24 mouse cellular contexts compared by ENCODE assay signal in the genomic region with DNA sequence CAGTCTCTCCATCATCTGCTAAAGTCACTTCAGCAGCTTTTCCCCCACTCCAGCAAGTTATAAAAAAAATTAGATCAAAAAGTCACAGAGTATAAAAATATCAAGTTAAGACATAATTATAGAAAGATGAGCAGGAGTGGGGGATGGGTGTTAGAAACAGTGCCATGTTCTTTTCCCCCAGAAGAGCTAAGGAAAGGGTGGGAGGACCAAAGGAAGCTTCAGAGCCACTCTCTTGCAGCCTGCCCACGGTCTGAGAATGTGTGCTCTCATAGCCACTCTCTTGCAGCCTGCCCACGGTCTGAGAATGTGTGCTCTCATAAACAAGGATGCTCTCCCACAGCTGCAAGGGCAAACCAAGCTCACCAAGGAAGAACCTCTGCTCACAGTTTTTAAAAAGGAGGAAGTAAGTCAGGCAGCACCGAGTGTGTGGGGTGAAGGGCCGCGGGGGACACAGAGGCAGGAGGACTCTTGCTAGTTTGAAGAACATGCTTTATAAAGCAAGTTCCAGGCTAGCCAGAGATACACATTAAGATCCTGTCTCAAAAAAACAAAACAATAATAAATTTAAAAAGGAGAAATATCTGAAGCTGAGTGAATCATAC.
DNase-seq lines count a peak whose midpoint lies in the region; ATAC-seq and TF ChIP-seq lines count a peak whose summit lies in the region.
"Had no signal": no experiment of that assay in that cellular context is flagged by ENCODE, and none has a peak within 500 bp of the region (broad histone marks: within the 10 kb centered on the region; RNA-seq: fewer than 3 reads in every experiment).

No protein-coding gene starts in this region.

- dilution Hi-C loops in CH12.LX (cut with MboI; ENCODE audit: extremely low pct_ligation_motif_present, extremely low pct_unique_long_range_greater_than_20kb, low sequenced_read_pairs) = no loop called here

- H3K9me3 ChIP-seq in hindbrain, embryonic 13.5 days = no peaks in the 10 kb centered on the region
- no peaks in the 10 kb centered on the region for H3K9me3 ChIP-seq in hindbrain, embryonic 11.5 days (ENCODE audit: control insufficient read depth, low read length)
- no peaks in the 10 kb centered on the region for H3K9me3 ChIP-seq in CH12.LX (replicated peaks; ENCODE audit: low read length)
- H3K9me3 ChIP-seq in kidney, embryonic 15.5 days (replicated peaks) = no peaks in the 10 kb centered on the region
- H3K9me3 ChIP-seq: limb, embryonic 13.5 days; liver, embryonic 13.5 days; midbrain, embryonic 12.5 days; neural tube, embryonic 12.5 days had no signal

- no peak for DNase-seq in hindbrain, embryonic 11.5 days (ENCODE audit: low spot score)
- peak; percentile 12 to 13 for DNase-seq in right cerebral cortex, adult 2 months (ENCODE audit: low spot score in 2 of 2)
- DNase-seq in right cerebral cortex, postnatal 14 days = no peak
- peak; percentile 42 for DNase-seq in CH12.LX (ENCODE audit: extremely low read depth)
- DNase-seq in spleen, postnatal 36 days (ENCODE audit: low spot score in 2 of 2) = peak; percentile 69 to 76
- no peak for DNase-seq in cerebellum, adult 8-10 months
- DNase-seq: adrenal gland, postnatal 10 days; cerebellum, adult 11 months; cerebellum, postnatal 14 days; embryo, embryonic 11 days; gastrocnemius, postnatal 10 days; heart, adult 2 months; heart, postnatal 36 days; kidney, adult 11 months; liver, embryonic 13.5 days; lung, embryonic 14.5 days had no signal

- in situ Hi-C loops in CH12.LX (cut with MboI; ENCODE audit: low pct_ligation_motif_present, low pct_unique_long_range_greater_than_20kb, low sequenced_read_pairs) = no loop called here

- no peak overlapping the region for H3K4me3 ChIP-seq in hindbrain, embryonic 13.5 days
- no peak overlapping the region for H3K4me3 ChIP-seq in hindbrain, embryonic 11.5 days (ENCODE audit: low read depth, low read length)
- no peak overlapping the region for H3K4me3 ChIP-seq in CH12.LX (replicated peaks in 1 of 3; ENCODE audit: low read depth in 2 of 3, low read length in 2 of 3, poor library complexity in 1 of 3)
- H3K4me3 ChIP-seq in kidney, embryonic 15.5 days (replicated peaks) = no peak overlapping the region
- H3K4me3 ChIP-seq: heart, adult 2 months; limb, embryonic 13.5 days; liver, embryonic 13.5 days; midbrain, embryonic 12.5 days; neural tube, embryonic 12.5 days had no signal

- no peak for TF ChIP-seq RAD21 in CH12.LX (IDR thresholded peaks at IDR 0.05; ENCODE audit: low read depth, low read length)

- no peaks in the 10 kb centered on the region for H3K27me3 ChIP-seq in hindbrain, embryonic 13.5 days
- no peaks in the 10 kb centered on the region for H3K27me3 ChIP-seq in hindbrain, embryonic 11.5 days (ENCODE audit: control insufficient read depth, insufficient read depth, low read length)
- no peaks in the 10 kb centered on the region for H3K27me3 ChIP-seq in CH12.LX (replicated peaks)
- no peaks in the 10 kb centered on the region for H3K27me3 ChIP-seq in kidney, embryonic 15.5 days
- H3K27me3 ChIP-seq: limb, embryonic 13.5 days; liver, embryonic 13.5 days; neural tube, embryonic 12.5 days had no signal

- TF ChIP-seq EP300 in CH12.LX (IDR thresholded peaks at IDR 0.05; ENCODE audit: low read length) = no peak

- ATAC-seq in hindbrain, embryonic 13.5 days (ENCODE audit: low FRiP score) = no peak
- ATAC-seq in hindbrain, embryonic 11.5 days (ENCODE audit: low FRiP score) = no peak
- ATAC-seq in kidney, embryonic 15.5 days (replicated peaks; ENCODE audit: low FRiP score) = no peak
- ATAC-seq: activated CD4-positive, CD25-positive, alpha-beta regulatory T cell, adult 4 months; forebrain, embryonic 16.5 days had no signal

- WGBS in hindbrain, embryonic 13.5 days = 78% methylated on average over 5 of the region's 5 CpGs
- 73% methylated on average over 5 of the region's 5 CpGs for WGBS in hindbrain, embryonic 11.5 days
- 72% methylated on average over 5 of the region's 5 CpGs for WGBS in kidney, embryonic 15.5 days

- H3K27ac ChIP-seq in hindbrain, embryonic 13.5 days = peak overlapping the region; percentile 13; the same call in 1 of the 2 replicates
- no peak overlapping the region for H3K27ac ChIP-seq in hindbrain, embryonic 11.5 days (ENCODE audit: low read depth, low read length)
- no peak overlapping the region for H3K27ac ChIP-seq in CH12.LX (ENCODE audit: insufficient read depth, low read depth)
- H3K27ac ChIP-seq in kidney, embryonic 15.5 days = no peak overlapping the region
- H3K27ac ChIP-seq: heart, adult 2 months; kidney, postnatal 0 days; limb, embryonic 13.5 days; liver, embryonic 13.5 days; midbrain, embryonic 12.5 days; neural tube, embryonic 12.5 days had no signal

- H3K4me2 ChIP-seq in hindbrain, embryonic 13.5 days = no peak overlapping the region
- no peak overlapping the region for H3K4me2 ChIP-seq in hindbrain, embryonic 11.5 days (replicated peaks; ENCODE audit: low read depth, low read length)
- no peak overlapping the region for H3K4me2 ChIP-seq in CH12.LX (ENCODE audit: insufficient read depth, low read depth, poor library complexity, severe bottlenecking)
- no peak overlapping the region for H3K4me2 ChIP-seq in kidney, embryonic 15.5 days
- H3K4me2 ChIP-seq: limb, embryonic 13.5 days; liver, embryonic 13.5 days; lung, embryonic 14.5 days; midbrain, embryonic 12.5 days; neural tube, embryonic 12.5 days had no signal

- no peak for TF ChIP-seq POLR2A in CH12.LX (IDR thresholded peaks at IDR 0.05; ENCODE audit: low read depth, low read length)

- H3K36me3 ChIP-seq in hindbrain, embryonic 13.5 days = 0 out of 2 replicates have a peak, but pooled peaks cover 10% of the 10 kb centered on the region
- no peaks in the 10 kb centered on the region for H3K36me3 ChIP-seq in hindbrain, embryonic 11.5 days (ENCODE audit: control insufficient read depth, insufficient read depth, low read length)
- peaks cover 7 to 51% of the 10 kb centered on the region in 2 experiments for H3K36me3 ChIP-seq in CH12.LX (replicated peaks in 1 of 2; ENCODE audit: control insufficient read depth in 1 of 2, insufficient read depth in 1 of 2, low read length in 1 of 2)
- peaks cover 32% of the 10 kb centered on the region for H3K36me3 ChIP-seq in kidney, embryonic 15.5 days

- peaks cover 34% of the 10 kb centered on the region for H3K4me1 ChIP-seq in hindbrain, embryonic 13.5 days (replicated peaks)
- H3K4me1 ChIP-seq in hindbrain, embryonic 11.5 days (replicated peaks; ENCODE audit: control insufficient read depth, insufficient read depth, low read length) = peaks cover 5% of the 10 kb centered on the region
- H3K4me1 ChIP-seq in CH12.LX (ENCODE audit: control insufficient read depth in 1 of 2, insufficient read depth in 2 of 2) = peaks cover 0 to 42% of the 10 kb centered on the region in 2 experiments; a peak in 3 of 4 replicates
- H3K4me1 ChIP-seq in kidney, embryonic 15.5 days = peaks cover 21% of the 10 kb centered on the region
- H3K4me1 ChIP-seq: liver, embryonic 13.5 days had no signal

- no peaks in the 10 kb centered on the region for H3K79me2 ChIP-seq in CH12.LX (replicated peaks; ENCODE audit: control insufficient read depth, extremely low read depth, insufficient read depth, poor library complexity, severe bottlenecking)

- no peak overlapping the region for H3K9ac ChIP-seq in hindbrain, embryonic 13.5 days
- no peak overlapping the region for H3K9ac ChIP-seq in hindbrain, embryonic 11.5 days (ENCODE audit: low read depth, low read length)
- H3K9ac ChIP-seq in CH12.LX (ENCODE audit: insufficient read depth, low read depth) = no peak overlapping the region
- no peak overlapping the region for H3K9ac ChIP-seq in kidney, embryonic 15.5 days
- H3K9ac ChIP-seq: limb, embryonic 13.5 days; liver, embryonic 13.5 days; lung, embryonic 14.5 days; midbrain, embryonic 12.5 days; neural tube, embryonic 12.5 days had no signal

- TF ChIP-seq CTCF in CH12.LX (conservative IDR thresholded peaks at IDR 0.05 in 1 of 2, IDR thresholded peaks at IDR 0.05 in 1 of 2; ENCODE audit: low read depth in 2 of 2, low read length in 2 of 2) = no peak

TF ChIP-seq in CH12.LX, 34 proteins besides CTCF, POLR2A, EP300 and RAD21:
- TF ChIP-seq E2F4 (IDR thresholded peaks at IDR 0.05; ENCODE audit: insufficient replicate concordance, low read depth, low read length) (no peak), MAFK (IDR thresholded peaks at IDR 0.05; ENCODE audit: insufficient replicate concordance, low read length) (no peak), ZC3H11A (IDR thresholded peaks at IDR 0.05; ENCODE audit: low read depth, low read length) (no peak), MAX (IDR thresholded peaks at IDR 0.05; ENCODE audit: low read length) (no peak), JUND (conservative IDR thresholded peaks at IDR 0.05; ENCODE audit: low read depth, low read length) (no peak), USF1 (IDR thresholded peaks at IDR 0.05; ENCODE audit: low read depth, low read length) (no peak), POLR2AphosphoS2 (IDR thresholded peaks at IDR 0.05; ENCODE audit: low read depth, low read length) (no peak), ZMIZ1 (IDR thresholded peaks at IDR 0.05; ENCODE audit: low read depth, low read length) (no peak), MXI1 (IDR thresholded peaks at IDR 0.05; ENCODE audit: low read depth, low read length) (no peak), NRF1 (IDR thresholded peaks at IDR 0.05; ENCODE audit: low read depth, low read length) (no peak), MYC (IDR thresholded peaks at IDR 0.05; ENCODE audit: low read depth, low read length) (no peak), TBP (conservative IDR thresholded peaks at IDR 0.05; ENCODE audit: low read depth, low read length) (no peak), CHD2 (IDR thresholded peaks at IDR 0.05; ENCODE audit: low read length) (no peak), SMC3 (IDR thresholded peaks at IDR 0.05; ENCODE audit: low read depth, low read length) (no peak), ETS1 (conservative IDR thresholded peaks at IDR 0.05; ENCODE audit: low read depth, low read length) (no peak), ELF1 (IDR thresholded peaks at IDR 0.05; ENCODE audit: low read depth, low read length) (no peak), UBTF (IDR thresholded peaks at IDR 0.05; ENCODE audit: low read depth, low read length) (no peak)

Comparison
In these comparisons a context has a peak if more than half of its experiments do, and no peak if none do; other contexts are left out.
1. DNase-seq: peak in right cerebral cortex, adult 2 months (2 of 2), CH12.LX (single experiment) and spleen, postnatal 36 days (2 of 2); none in hindbrain, embryonic 11.5 days (single experiment), right cerebral cortex, postnatal 14 days (single experiment) and cerebellum, adult 8-10 months (single experiment).